Mouse (Mus musculus) lung, postnatal 10 days (tissue): ENCODE measurements around the gene Ppil6.

Source experiments
- DNase-seq: peaks from one replicate; pipeline ENCODE4 v3.0.0; 2021

The Ppil6 gene

GRCm38 (mm10) chr10:41536714-41537113 lies 46.5 kb downstream of the Ppil6 start:
- DNase-seq = no peak

DNA sequence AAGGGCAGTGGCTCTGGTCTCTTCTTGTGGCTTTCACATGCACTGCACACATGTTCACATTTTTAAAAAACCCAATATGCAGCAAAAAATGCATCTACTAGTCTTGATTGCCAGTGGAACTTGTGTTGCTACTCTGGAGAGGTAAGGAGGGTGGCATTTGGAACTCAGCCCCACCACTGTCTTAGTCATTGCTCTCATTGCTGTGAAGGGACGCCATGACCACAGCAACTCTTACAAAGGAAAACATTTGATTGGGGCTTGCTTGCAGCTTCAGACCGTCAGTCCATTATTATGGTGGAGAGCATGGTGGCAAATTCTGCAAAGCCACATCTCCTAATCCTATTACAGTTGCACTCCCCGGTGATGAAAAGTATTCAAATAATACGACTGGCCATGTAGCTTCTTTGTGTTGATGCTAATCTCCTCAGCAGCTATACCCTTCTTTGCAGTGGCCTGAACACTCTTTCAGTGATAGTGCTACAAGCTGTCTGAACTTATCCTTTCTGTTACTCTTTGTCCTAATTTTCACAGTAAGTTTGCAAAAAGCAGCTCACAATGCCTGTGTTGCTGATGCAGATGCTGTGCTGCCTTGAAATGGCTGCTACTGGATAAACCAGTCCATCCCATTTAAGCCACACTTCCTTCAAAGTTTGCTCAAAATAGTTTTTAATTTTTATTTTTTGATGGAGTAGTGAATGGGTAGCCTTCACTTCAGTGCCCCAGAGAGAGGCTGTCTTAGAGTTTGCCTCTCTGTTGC lies 47.2 kb downstream of the Ppil6 start:
- no peak for DNase-seq

- DNase-seq = no peak
These were observed 47.7 kb downstream of the Ppil6 start for GRCm38 (mm10) chr10:41537983-41538330.

GRCm38 (mm10) chr10:41538986-41539385 lies 48.7 kb downstream of the Ppil6 start:
- no peak for DNase-seq

- no peak for DNase-seq
These were observed 51.8 kb downstream of the Ppil6 start for GRCm38 (mm10) chr10:41542057-41542456.

DNA sequence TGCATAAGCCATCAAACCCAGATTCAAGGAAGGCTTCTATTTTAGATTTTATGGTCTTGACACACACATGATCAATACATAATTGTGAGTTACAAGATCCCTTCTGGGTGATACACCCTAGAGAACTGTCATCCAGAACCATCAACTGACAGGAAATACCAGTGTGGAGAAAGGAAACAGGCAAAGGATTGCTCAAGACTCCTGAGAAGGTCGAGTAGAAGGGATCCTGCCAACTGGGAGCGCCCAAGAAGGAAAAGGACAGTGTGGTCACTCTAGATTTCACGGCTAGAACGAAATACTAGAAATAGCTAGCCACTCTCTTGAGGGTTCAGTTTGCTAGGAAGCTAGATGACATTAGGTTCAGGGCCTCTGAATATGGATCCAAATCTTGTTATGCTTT lies 53.2 kb downstream of the Ppil6 start:
- DNase-seq = no peak

DNA sequence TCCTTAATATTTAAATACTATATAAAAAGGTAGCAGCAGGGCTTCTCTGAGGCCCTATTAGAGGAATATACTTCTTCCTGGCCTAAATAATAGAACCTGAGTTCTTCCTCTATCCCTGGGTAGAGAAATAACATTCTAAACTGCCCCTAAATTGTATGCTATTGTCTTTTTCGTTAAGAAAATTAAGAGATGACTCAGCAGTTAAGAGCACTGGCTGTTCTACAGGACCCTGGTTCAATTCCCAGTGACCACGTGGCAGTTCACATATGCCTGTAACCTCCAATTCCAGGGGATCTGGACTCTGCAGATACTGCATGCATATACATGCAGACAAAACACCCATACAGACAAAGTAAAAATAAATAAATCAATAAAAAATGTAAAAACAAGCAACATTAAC lies 53.6 kb downstream of the Ppil6 start:
- DNase-seq = no peak

GRCm38 (mm10) chr10:41544481-41545190 lies 54.4 kb downstream of the Ppil6 start:
- peak; percentile 8 for DNase-seq

DNA sequence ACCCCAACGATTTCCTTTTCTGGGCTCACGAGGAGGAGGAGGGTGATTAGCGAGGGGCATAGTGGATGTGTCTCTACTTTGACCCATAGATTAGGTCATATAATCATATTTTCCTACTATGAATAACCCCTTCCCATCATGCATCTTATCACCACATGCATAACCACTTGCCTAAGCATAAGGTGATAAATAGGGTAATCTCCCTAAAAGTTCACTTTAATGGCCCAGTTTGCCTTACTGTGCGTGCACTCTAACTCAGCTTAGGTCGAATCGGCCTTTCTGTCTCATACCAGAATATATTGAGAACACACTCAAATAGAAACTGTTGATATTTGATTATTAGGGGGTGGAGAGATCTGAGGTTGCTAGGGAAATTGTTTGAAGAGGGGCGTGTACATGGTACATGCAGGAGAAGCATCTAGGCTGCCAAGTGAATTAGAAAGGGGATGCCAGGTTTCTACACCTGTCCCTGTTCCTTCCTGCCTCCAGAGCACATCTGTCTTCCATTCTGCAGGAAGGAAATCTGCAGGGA lies 55.1 kb downstream of the Ppil6 start:
- no peak for DNase-seq

DNA sequence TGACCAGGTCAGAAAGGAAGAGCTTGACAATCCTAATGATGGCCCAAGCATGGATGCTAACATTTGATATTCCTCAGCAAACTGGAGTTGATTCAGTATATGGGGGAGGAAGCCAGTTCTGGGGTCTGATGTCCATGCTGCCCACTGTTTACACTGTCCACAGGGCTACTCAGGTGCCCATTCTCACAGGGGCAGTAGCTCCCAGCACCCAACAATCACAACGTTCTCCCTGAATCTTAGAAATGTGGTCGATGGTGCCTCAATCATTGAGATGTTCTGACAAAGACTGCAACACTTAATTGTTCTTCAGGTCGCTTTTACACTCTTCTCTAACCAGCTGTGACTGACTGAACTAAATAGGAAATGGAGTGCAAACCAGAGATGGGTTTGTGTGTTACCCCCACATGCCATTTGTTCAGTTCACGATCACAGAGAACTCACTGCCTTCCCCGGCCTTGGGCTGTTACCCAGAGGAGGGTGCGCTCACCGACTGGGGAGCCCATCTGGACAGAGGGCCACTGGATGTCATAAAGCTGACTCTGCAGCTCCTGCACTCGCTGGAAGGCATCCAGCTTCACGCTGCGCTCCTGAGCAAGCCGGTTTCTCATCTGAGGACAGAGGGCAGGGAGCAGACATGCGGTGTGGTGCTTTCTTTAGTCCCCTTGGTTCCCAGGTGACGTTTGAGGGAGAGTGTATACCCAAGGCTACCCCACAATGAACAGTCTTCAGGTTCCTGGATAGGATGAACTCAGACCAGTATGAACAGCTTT lies 56.3 kb downstream of the Ppil6 start:
- no peak for DNase-seq

DNA sequence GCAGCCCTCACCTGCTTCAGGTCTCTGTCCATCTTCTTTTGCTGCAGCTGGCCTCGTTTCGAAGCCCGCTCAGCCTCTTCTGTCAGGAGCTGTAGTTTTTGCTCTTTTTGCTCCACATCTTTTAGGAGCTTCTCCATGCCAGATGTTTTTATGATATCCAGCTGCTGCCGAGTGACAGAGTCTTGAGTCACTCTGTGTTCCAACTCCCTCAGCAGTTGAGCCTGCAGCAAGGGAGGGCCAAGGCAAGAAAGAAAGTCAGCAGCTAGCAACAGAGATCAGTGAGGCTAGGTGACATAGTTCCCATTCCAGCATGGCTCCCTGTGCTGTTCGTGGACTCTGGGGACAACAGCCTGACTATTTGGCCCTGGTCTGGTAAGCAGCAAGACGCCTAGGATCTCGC lies 60.5 kb downstream of the Ppil6 start:
- DNase-seq = peak; percentile 10

DNA sequence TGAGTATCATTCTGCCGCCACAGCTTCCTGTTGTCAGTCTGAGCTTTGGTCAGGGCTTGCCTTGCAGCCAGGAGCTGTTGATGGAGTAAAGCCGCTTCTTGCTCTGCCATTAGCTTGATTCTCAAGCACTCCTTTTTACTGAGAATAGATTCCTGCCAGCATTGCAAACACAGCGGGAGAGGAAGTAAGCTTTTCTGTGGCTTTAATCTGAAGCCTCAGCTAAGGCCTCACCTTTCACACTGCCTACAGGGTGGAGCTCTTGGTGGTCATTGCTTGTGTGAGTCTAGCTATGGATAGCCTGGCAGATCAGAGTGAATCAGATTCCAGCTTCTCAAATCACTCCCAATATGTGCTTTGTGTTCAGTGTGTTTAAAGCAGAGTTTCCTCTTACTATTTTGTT lies 62.1 kb downstream of the Ppil6 start:
- no peak for DNase-seq

- peak; percentile 44 for DNase-seq
These were observed 62.8 kb downstream of the Ppil6 start for GRCm38 (mm10) chr10:41552847-41553589.

DNA sequence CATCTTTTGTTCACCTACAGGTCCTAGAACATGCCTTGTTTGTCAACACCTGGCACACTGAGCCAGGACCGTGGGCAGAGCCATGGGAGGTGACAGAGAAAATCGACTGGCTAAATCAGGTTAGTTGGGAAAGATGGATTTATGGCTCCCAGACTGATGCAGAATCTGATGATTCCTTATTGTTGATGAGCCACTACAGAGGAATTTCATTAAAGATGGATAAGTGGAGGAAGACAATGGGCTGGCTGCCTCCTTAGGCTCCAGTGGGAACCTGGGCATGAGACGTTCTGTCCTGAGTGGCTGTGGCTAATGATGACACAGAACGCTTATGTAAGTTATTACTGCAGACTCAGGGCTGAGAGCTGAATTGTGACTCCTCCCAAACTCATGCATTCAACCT lies 63.5 kb downstream of the Ppil6 start:
- DNase-seq = no peak

DNA sequence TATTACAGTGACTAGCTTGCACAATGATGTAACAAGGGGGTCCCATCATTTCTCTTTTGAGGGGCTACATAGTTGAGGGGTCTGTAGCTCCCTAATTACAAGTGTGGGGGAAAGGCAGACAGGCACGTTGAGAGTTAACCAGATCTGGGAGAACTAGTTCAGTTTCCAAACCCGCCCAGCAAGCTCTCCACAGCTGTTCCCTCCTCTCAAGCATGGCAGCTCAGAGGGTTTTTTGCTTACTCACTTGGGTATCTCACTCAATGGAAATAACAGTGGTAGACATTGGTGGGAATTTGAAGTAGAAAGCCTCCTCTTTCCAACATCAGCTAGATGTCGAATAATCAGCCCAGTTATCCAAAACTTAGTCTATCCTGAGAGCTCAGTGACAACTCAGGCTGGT lies 64.8 kb downstream of the Ppil6 start:
- DNase-seq = no peak

- DNase-seq = no peak
These were observed 68.2 kb downstream of the Ppil6 start for GRCm38 (mm10) chr10:41558401-41558800.

DNA sequence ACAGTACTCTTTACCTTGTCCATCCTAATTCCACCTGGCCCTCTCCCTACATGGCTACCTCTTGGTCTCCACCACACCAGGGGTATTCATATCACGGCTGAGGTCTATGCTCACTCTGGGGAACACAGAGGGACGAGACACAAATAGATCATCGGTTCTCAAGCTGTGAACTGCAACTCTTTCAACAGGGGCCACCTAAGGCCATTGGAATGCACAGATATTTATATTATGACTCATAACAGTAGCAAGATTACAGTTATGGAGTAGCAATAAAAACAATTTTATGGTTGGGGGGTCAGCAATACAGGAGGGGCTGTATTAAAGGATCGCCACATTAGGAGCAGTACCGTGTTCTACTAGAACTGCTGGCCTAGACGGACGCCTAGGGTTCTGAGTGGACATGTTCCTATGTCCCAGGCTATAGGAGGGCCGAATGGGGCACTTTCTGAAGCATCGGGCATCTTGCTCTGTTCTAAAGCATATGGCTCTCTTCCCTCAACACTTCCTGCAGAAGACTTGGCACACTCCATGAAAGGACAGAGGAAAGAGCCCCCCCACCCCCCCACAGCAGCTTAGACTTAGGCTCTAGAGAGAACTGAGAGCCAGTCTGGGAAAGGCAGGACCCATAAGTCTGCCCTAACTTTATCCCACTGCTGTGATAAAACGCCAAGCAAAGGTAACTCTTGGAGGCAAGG lies 71.6 kb downstream of the Ppil6 start:
- DNase-seq = peak; percentile 20
